Mouse (Mus musculus) stomach, embryonic 16.5 days (tissue): ENCODE measurements at regions not wholly inside any gene's neighbourhood (a gene's known extent, or its start where the extent isn't known, plus 50 kb on each side); places are given as distances from the start of the nearest gene placed in this dataset.

Source experiments
- ATAC-seq: fragments of 200-750 bp; cut with Nextera tagmentation; 2 replicates; pipeline ENCODE4 v1.8.0; 2017; ENCODE audit warnings: moderate number of reproducible peaks, moderate TSS enrichment; ENCODE audit not compliant: insufficient read depth, low FRiP score
- H3K27ac ChIP-seq: fragments of 300-500 bp; sonication (generic); 2 replicates; pipeline ENCODE4 v1.5.1; 2014; ENCODE audit warnings: low read length
- H3K27me3 ChIP-seq: fragments of 300-500 bp; sonication (generic); 2 replicates; pipeline ENCODE4 v1.6.1; 2014; ENCODE audit warnings: low read length, control low read depth, mixed read lengths; ENCODE audit not compliant: control insufficient read depth, insufficient read depth
- H3K36me3 ChIP-seq: fragments of 300-500 bp; sonication (generic); 2 replicates; pipeline ENCODE4 v1.6.1; 2014; ENCODE audit warnings: low read length; ENCODE audit not compliant: control insufficient read depth, insufficient read depth
- H3K4me1 ChIP-seq: fragments of 300-500 bp; sonication (generic); 2 replicates; pipeline ENCODE4 v1.6.1; 2014; ENCODE audit warnings: low read length, control low read depth, mixed read lengths; ENCODE audit not compliant: control insufficient read depth, insufficient read depth
- H3K4me2 ChIP-seq: fragments of 300-500 bp; sonication (generic); 2 replicates; pipeline ENCODE4 v1.6.1; 2014; ENCODE audit warnings: low read depth, low read length, mixed read lengths
- H3K4me3 ChIP-seq: fragments of 300-500 bp; sonication (generic); replicated peaks from 2 replicates; pipeline ENCODE4 v1.5.1; 2014; ENCODE audit warnings: mild to moderate bottlenecking, low read length
- H3K9ac ChIP-seq: fragments of 300-500 bp; sonication (generic); 2 replicates; pipeline ENCODE4 v1.6.1; 2014; ENCODE audit warnings: low read length
- H3K9me3 ChIP-seq: fragments of 300-500 bp; sonication (generic); replicated peaks from 2 replicates; pipeline ENCODE4 v1.6.1; 2016; ENCODE audit warnings: low read length, control low read depth; ENCODE audit not compliant: control insufficient read depth
- WGBS: fragments of 180-500 bp; shearing (Covaris S2); extraction: QIAGEN DNeasy Blood & Tissue Kit; methylation state at CpG from one replicate; pipeline ENCODE4 v1.1.7; 2014; 5-methylcytosine and 5-hydroxymethylcytosine counted together

- no peak for ATAC-seq
- Histone ChIP-seq H3K4me1 (peaks cover 44% of the 10 kb centered on the region), H3K27ac (no peak overlapping the region; the same call in 1 of the 2 replicates), H3K4me2 (no peak overlapping the region), H3K36me3 (no peaks in the 10 kb centered on the region), H3K9me3 (no peaks in the 10 kb centered on the region), H3K27me3 (no peaks in the 10 kb centered on the region), H3K9ac (no peak overlapping the region; the same call in 1 of the 2 replicates), H3K4me3 (no peak overlapping the region)
- 27% methylated on average over 1 of the region's 1 CpGs for WGBS
Measured at GRCm38 (mm10) chr6:100159246-100159645, 128.0 kb downstream of the Rybp start.

DNA sequence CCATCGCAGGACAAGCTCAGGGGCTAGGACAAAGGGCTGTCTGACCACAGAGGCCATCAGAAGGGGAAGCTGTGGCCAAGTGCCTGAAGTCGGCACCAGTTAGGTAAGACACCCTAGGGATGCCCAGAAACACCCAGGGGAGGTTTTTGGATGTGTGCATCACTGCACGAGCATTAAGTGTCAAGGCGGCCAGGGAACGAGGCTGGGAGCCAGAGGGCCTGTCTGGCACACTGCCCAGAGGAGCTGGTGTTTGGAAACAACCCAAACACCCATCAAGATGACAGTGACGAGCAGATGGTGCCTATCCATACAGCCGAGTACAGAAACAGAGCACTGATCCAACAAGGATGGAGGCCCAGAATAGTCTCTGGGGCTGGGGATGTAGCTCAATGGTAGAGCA, 130.0 kb downstream of the Rybp start:
- 33% methylated on average over 7 of the region's 7 CpGs for WGBS
- H3K4me1 ChIP-seq, result peaks cover 29% of the 10 kb centered on the region
- H3K4me3 ChIP-seq, result no peak overlapping the region
- H3K27ac ChIP-seq, result no peak overlapping the region
- H3K9ac ChIP-seq, result no peak overlapping the region
- H3K27me3 ChIP-seq, result no peaks in the 10 kb centered on the region
- H3K4me2 ChIP-seq, result no peak overlapping the region
- H3K9me3 ChIP-seq, result no peaks in the 10 kb centered on the region
- ATAC-seq, result no peak
- H3K36me3 ChIP-seq, result no peaks in the 10 kb centered on the region

DNA sequence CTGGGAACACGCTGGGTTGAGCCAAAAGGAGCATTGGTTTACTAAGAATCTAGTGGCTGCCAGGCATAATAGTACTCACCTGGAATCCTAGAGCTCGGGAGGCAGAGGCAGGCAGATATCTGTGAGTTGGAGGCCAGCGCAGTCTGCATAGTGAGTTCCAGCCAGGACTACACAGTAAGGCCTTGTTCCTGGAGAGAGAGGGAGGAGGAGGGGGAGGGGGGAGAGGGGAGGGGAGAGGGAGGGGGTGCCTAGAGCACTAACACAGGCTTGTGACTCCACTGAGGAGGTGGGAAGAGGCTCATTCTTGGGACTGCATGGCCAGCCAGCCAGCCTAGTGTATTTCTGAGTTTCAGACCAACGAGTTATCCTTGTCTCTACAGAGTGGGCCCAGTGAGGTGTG, 131.1 kb downstream of the Rybp start:
- H3K9me3 ChIP-seq, result no peaks in the 10 kb centered on the region
- H3K9ac ChIP-seq, result no peak overlapping the region
- 0 out of 2 replicates have a peak overlapping the region, but pooled peaks have one; percentile 23 for H3K27ac ChIP-seq
- WGBS, result 85% methylated on average over 4 of the region's 4 CpGs
- ATAC-seq, result no peak
- no peak overlapping the region for H3K4me2 ChIP-seq
- H3K27me3 ChIP-seq, result no peaks in the 10 kb centered on the region
- H3K4me1 ChIP-seq, result peaks cover 29% of the 10 kb centered on the region
- no peak overlapping the region for H3K4me3 ChIP-seq
- no peaks in the 10 kb centered on the region for H3K36me3 ChIP-seq

DNA sequence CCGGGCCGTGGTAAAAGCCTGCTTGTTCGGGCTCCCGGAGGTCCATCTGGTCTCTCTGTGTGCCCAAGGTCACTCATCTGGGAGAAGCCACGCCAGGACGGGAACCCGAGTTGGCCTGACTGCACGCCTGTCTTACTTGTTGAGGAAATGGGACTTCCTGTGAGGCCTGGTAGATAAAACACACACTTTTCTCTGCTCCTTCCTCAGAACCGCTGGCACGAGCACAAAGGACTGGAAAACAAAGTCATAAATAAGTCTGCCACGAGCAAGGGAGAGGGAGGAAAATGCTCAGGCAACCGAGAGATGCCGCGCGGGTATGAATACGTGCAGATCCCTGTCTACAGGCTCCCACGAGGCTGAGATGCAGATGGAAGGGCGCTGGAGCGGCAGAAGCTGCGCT, 131.6 kb downstream of the Rybp start:
- H3K9me3 ChIP-seq, result no peaks in the 10 kb centered on the region
- peaks cover 32% of the 10 kb centered on the region for H3K4me1 ChIP-seq
- peak; percentile 10; the same call in 1 of the 2 replicates for ATAC-seq
- H3K27ac ChIP-seq, result 0 out of 2 replicates have a peak overlapping the region, but pooled peaks have one; percentile 23
- 0 out of 2 replicates have a peak overlapping the region, but pooled peaks have one; percentile 22 for H3K9ac ChIP-seq
- 0 out of 2 replicates have a peak overlapping the region, but pooled peaks have one; percentile 7 for H3K4me2 ChIP-seq
- WGBS, result 48% methylated on average over 20 of the region's 20 CpGs
- H3K27me3 ChIP-seq, result no peaks in the 10 kb centered on the region
- H3K36me3 ChIP-seq, result no peaks in the 10 kb centered on the region
- H3K4me3 ChIP-seq, result no peak overlapping the region

DNA sequence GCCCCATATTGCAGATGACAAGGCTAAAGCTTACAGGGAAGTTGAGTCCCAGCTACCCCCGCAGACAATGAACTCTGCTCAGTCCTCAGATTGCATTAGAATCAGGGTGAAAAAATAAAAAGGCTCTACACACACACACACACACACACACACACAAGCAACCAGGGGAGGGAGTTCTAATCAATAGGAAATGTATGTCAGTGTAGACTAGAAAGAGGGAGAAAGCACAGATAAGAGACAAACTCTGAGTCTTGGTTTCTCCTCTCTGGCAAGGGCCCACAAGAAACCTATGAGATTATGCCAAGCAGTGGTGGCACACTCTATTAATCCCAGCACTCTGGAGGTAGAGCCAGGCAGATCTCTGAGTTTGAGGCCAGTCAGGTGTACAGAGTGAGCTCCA, 135.8 kb downstream of the Rybp start:
- Histone ChIP-seq H3K4me1 (peaks cover 15% of the 10 kb centered on the region), H3K4me3 (no peak overlapping the region), H3K27me3 (0 out of 2 replicates have a peak, but pooled peaks cover 4% of the 10 kb centered on the region), H3K4me2 (no peak overlapping the region), H3K9ac (no peak overlapping the region), H3K9me3 (no peaks in the 10 kb centered on the region), H3K36me3 (no peaks in the 10 kb centered on the region), H3K27ac (no peak overlapping the region)
- ATAC-seq, result no peak
- whole genome bisulfite sequencing, result 91% methylated on average over 1 of the region's 1 CpGs

DNA sequence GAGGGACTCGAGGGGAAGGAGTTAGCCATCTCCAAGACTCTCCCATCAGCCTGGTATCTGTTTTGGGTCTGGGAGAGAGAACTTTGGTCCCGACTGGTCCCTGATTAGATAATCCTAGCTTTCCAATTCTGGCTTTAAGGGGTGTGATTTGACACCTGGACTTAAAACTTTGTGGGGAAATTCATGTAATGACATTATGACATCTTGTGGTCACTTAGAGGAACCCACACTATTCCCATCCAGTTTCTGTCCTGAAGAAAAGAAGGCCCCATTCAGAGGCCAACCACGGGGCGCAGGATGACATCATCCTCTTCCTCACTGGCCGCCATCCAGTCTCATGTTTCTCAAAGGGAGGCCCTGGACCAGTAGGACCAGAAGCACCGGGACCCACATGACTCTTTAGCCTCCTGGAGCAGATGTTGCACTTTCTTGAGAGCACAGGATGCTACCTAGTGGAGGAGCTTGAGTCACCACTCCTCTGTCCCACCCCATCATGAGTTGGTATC, 136.5 kb downstream of the Rybp start:
- no peak for ATAC-seq
- Histone ChIP-seq H3K4me1 (peaks cover 17% of the 10 kb centered on the region), H3K9ac (no peak overlapping the region), H3K9me3 (no peaks in the 10 kb centered on the region), H3K36me3 (no peaks in the 10 kb centered on the region), H3K4me2 (no peak overlapping the region), H3K27ac (no peak overlapping the region), H3K27me3 (0 out of 2 replicates have a peak, but pooled peaks cover 4% of the 10 kb centered on the region), H3K4me3 (no peak overlapping the region)
- 63% methylated on average over 6 of the region's 6 CpGs for WGBS

- Histone ChIP-seq H3K4me3 (no peak overlapping the region), H3K36me3 (no peaks in the 10 kb centered on the region), H3K4me2 (no peak overlapping the region), H3K9ac (no peak overlapping the region), H3K9me3 (no peaks in the 10 kb centered on the region), H3K27me3 (0 out of 2 replicates have a peak, but pooled peaks cover 4% of the 10 kb centered on the region), H3K4me1 (peaks cover 16% of the 10 kb centered on the region), H3K27ac (no peak overlapping the region)
- no peak for ATAC-seq
- 72% methylated on average over 5 of the region's 5 CpGs for WGBS
Measured at GRCm38 (mm10) chr6:100149458-100149852, 137.8 kb downstream of the Rybp start.

- H3K4me2 ChIP-seq, result no peak overlapping the region
- no peak overlapping the region for H3K27ac ChIP-seq
- 56% methylated on average over 4 of the region's 4 CpGs for WGBS
- no peak overlapping the region for H3K4me3 ChIP-seq
- H3K27me3 ChIP-seq, result 0 out of 2 replicates have a peak, but pooled peaks cover 4% of the 10 kb centered on the region
- H3K9me3 ChIP-seq, result no peaks in the 10 kb centered on the region
- no peak for ATAC-seq
- peaks cover 21% of the 10 kb centered on the region for H3K4me1 ChIP-seq
- no peak overlapping the region for H3K9ac ChIP-seq
- H3K36me3 ChIP-seq, result no peaks in the 10 kb centered on the region
Measured at GRCm38 (mm10) chr6:100148751-100149457, 138.4 kb downstream of the Rybp start.

GRCm38 (mm10) chr6:100146360-100146935, 140.8 kb downstream of the Rybp start:
- WGBS, result 46% methylated on average over 5 of the region's 5 CpGs
- no peak for ATAC-seq

More at GRCm38 (mm10) chr6:100146360-100146935, 140.8 kb downstream of the Rybp start:
- Histone ChIP-seq H3K9me3 (no peaks in the 10 kb centered on the region), H3K27ac (no peak overlapping the region), H3K36me3 (no peaks in the 10 kb centered on the region), H3K4me3 (no peak overlapping the region), H3K4me2 (no peak overlapping the region), H3K4me1 (peaks cover 29% of the 10 kb centered on the region), H3K27me3 (0 out of 2 replicates have a peak, but pooled peaks cover 4% of the 10 kb centered on the region), H3K9ac (no peak overlapping the region)
